ENCODE assay signal across 10 mouse cellular contexts in the genomic region with DNA sequence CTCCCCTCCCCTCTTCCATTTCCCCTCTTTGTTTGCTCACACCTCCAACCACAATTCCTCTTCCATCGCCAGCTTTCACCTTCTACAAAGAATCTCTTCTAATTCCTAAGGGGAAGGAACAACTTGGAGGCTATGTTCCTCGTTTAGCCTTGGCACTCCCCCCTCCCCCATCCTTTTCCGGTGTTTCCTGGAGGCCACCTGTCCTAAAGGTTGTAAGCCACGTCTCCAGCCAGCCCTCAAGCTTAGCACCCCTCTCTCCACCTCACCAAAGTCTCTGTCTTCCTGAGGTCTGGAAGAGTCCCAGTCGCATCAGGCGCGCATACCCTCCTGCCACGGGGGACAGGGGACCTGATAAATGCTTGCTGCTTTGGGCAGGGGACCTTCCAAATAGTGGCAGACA. TPM values are rescaled to one million over a fixed set of nuclear protein-coding genes. Genes with fewer than 3 reads are reported as not detected.
A peak's percentile ranks its signal among the peaks of the same experiment; 100 is the strongest.
DNase-seq lines count a peak whose midpoint lies in the region; ATAC-seq and TF ChIP-seq lines count a peak whose summit lies in the region.
"Had no signal": no experiment of that assay in that cellular context is flagged by ENCODE, and none has a peak within 500 bp of the region (broad histone marks: within the 10 kb centered on the region; RNA-seq: fewer than 3 reads in every experiment).

No protein-coding gene starts in this region.

- WGBS in heart, embryonic 16.5 days = under 1% methylated on average over 8 of the region's 8 CpGs
- whole genome bisulfite sequencing in forebrain, embryonic 12.5 days = 1% methylated on average over 8 of the region's 8 CpGs
- 0% methylated on average over 8 of the region's 8 CpGs for WGBS in limb, embryonic 14.5 days

- peaks cover 58% of the 10 kb centered on the region for H3K27me3 ChIP-seq in heart, embryonic 16.5 days (ENCODE audit: control insufficient read depth, insufficient read depth, low read length)
- H3K27me3 ChIP-seq in ES-Bruce4 (ENCODE audit: control insufficient read depth, insufficient read depth, low read length, poor library complexity, severe bottlenecking) = peaks cover 19% of the 10 kb centered on the region
- H3K27me3 ChIP-seq in forebrain, embryonic 12.5 days = peaks cover 56% of the 10 kb centered on the region
- H3K27me3 ChIP-seq in limb, embryonic 14.5 days (ENCODE audit: control insufficient read depth, insufficient read depth, low read length) = peaks cover 48% of the 10 kb centered on the region

- H3K36me3 ChIP-seq in heart, embryonic 16.5 days (ENCODE audit: control insufficient read depth, insufficient read depth) = no peaks in the 10 kb centered on the region
- no peaks in the 10 kb centered on the region for H3K36me3 ChIP-seq in ES-Bruce4 (ENCODE audit: control insufficient read depth, insufficient read depth, low read length, poor library complexity, severe bottlenecking)
- no peaks in the 10 kb centered on the region for H3K36me3 ChIP-seq in forebrain, embryonic 12.5 days (replicated peaks)
- no peaks in the 10 kb centered on the region for H3K36me3 ChIP-seq in limb, embryonic 14.5 days (ENCODE audit: control insufficient read depth, insufficient read depth, low read length)

- H3K4me3 ChIP-seq in heart, embryonic 16.5 days (ENCODE audit: low read length) = peak overlapping the region; percentile 55
- H3K4me3 ChIP-seq in ES-Bruce4 (ENCODE audit: low read depth, low read length) = peak overlapping the region; percentile 61
- peak overlapping the region; percentile 61 for H3K4me3 ChIP-seq in forebrain, embryonic 12.5 days (replicated peaks)
- peak overlapping the region; percentile 56 for H3K4me3 ChIP-seq in limb, embryonic 14.5 days (replicated peaks; ENCODE audit: low read length)

- H3K4me2 ChIP-seq in heart, embryonic 16.5 days (ENCODE audit: low read depth, low read length) = peak overlapping the region; percentile 96
- H3K4me2 ChIP-seq in forebrain, embryonic 12.5 days = peak overlapping the region; percentile 99
- H3K4me2 ChIP-seq in limb, embryonic 14.5 days (replicated peaks; ENCODE audit: low read depth, low read length, severe bottlenecking) = peak overlapping the region; percentile 96

- no peak for TF ChIP-seq POLR2A in ES-Bruce4 (IDR thresholded peaks at IDR 0.05; ENCODE audit: insufficient read depth, low read length)
- no peak for TF ChIP-seq POLR2A in limb, embryonic 14.5 days (IDR thresholded peaks at IDR 0.05; ENCODE audit: borderline replicate concordance, extremely low read depth, insufficient read depth, insufficient read length)

- no peak for TF ChIP-seq CTCF in ES-Bruce4 (IDR thresholded peaks at IDR 0.05; ENCODE audit: low read depth, low read length)

- no peak for ATAC-seq in heart, embryonic 16.5 days (replicated peaks; ENCODE audit: extremely low read depth, insufficient read depth, low FRiP score)
- ATAC-seq in forebrain, embryonic 12.5 days (ENCODE audit: low FRiP score) = no peak
- ATAC-seq in limb, embryonic 14.5 days (ENCODE audit: low FRiP score, low read depth) = no peak

- no peak for TF ChIP-seq EP300 in ES-Bruce4 (IDR thresholded peaks at IDR 0.05; ENCODE audit: insufficient read depth, low read depth, low read length)

- no peak overlapping the region for H3K27ac ChIP-seq in heart, embryonic 16.5 days (ENCODE audit: low read length)
- no peak overlapping the region for H3K27ac ChIP-seq in ES-Bruce4 (ENCODE audit: insufficient read depth, low read length)
- H3K27ac ChIP-seq in forebrain, embryonic 12.5 days = no peak overlapping the region
- no peak overlapping the region for H3K27ac ChIP-seq in limb, embryonic 14.5 days (replicated peaks; ENCODE audit: low read depth, low read length)
- H3K27ac ChIP-seq: gastrocnemius, adult 2 months; liver, embryonic 14.5 days had no signal

- peaks cover 10% of the 10 kb centered on the region for H3K4me1 ChIP-seq in heart, embryonic 16.5 days (ENCODE audit: control insufficient read depth, insufficient read depth, low read length)
- no peaks in the 10 kb centered on the region for H3K4me1 ChIP-seq in ES-Bruce4 (ENCODE audit: control insufficient read depth, insufficient read depth, low read length)
- H3K4me1 ChIP-seq in forebrain, embryonic 12.5 days = peaks cover 30% of the 10 kb centered on the region
- H3K4me1 ChIP-seq in limb, embryonic 14.5 days (ENCODE audit: control insufficient read depth, insufficient read depth, low read length) = peaks cover 8% of the 10 kb centered on the region; the same call in 1 of the 2 replicates

- no peaks in the 10 kb centered on the region for H3K9me3 ChIP-seq in heart, embryonic 16.5 days (replicated peaks; ENCODE audit: control insufficient read depth, low read length)
- no peaks in the 10 kb centered on the region for H3K9me3 ChIP-seq in ES-Bruce4 (replicated peaks; ENCODE audit: control insufficient read depth, insufficient read depth, low read length, poor library complexity, severe bottlenecking)
- no peaks in the 10 kb centered on the region for H3K9me3 ChIP-seq in forebrain, embryonic 12.5 days
- 0 out of 2 replicates have a peak, but pooled peaks cover 5% of the 10 kb centered on the region for H3K9me3 ChIP-seq in limb, embryonic 14.5 days (ENCODE audit: control insufficient read depth, low read length)

- no peak for DNase-seq in heart, adult 18-20 months
- no peak for DNase-seq in limb, embryonic 14.5 days (ENCODE audit: low spot score)
- no peak for DNase-seq in adrenal gland, postnatal 14 days
- DNase-seq in B cell, adult 2 months = no peak
- no peak for DNase-seq in adrenal gland, postnatal 25 days
- DNase-seq: gastrocnemius, adult 2 months had no signal

- H3K9ac ChIP-seq in heart, embryonic 16.5 days (ENCODE audit: low read length) = no peak overlapping the region
- no peak overlapping the region for H3K9ac ChIP-seq in ES-Bruce4 (ENCODE audit: low read depth, poor library complexity, severe bottlenecking)
- peak overlapping the region; percentile 69; the same call in 1 of the 2 replicates for H3K9ac ChIP-seq in forebrain, embryonic 12.5 days
- H3K9ac ChIP-seq in limb, embryonic 14.5 days (ENCODE audit: low read depth, low read length, severe bottlenecking) = no peak overlapping the region; the same call in 1 of the 2 replicates
- H3K9ac ChIP-seq: liver, embryonic 14.5 days had no signal

RNA-seq across cellular contexts. Expression of a gene that starts 1.3 kb away (rescaled TPM):
- polyA plus RNA-seq in heart, embryonic 16.5 days (2015; fragmentation: Nextera tagmentation; extraction: Ambion mirVana) = 0.17 and 0.21 TPM in 2 replicates
- total RNA-seq in heart, adult 18-20 months (2021) = not detected
- polyA plus RNA-seq in ES-Bruce4 (2011; ENCODE audit: insufficient read depth, insufficient read length, low read depth, missing spikeins) = not detected in 2 replicates
- polyA plus RNA-seq in forebrain, embryonic 12.5 days (2016; fragmentation: Nextera tagmentation; extraction: Ambion mirVana) = 4.9 and 5.5 TPM in 2 replicates
- 3.1 and 3.3 TPM in 2 replicates for polyA plus RNA-seq in limb, embryonic 14.5 days (2012; rRNA removed)
- 3.0 and 3.8 TPM in 2 replicates for polyA plus RNA-seq in limb, embryonic 14.5 days (2014; fragmentation: Nextera tagmentation; extraction: Ambion mirVana)
- total RNA-seq in adrenal gland, postnatal 14 days (2021) = not detected in 2 replicates
- 0.06 TPM in 1 of 2 replicates, not detected in the other for total RNA-seq in adrenal gland, postnatal 25 days (2021)
- total RNA-seq: gastrocnemius, adult 2 months had no signal
